Mouse (Mus musculus) hematopoietic stem cell, adult 5-6 weeks (primary cell): ENCODE results near the gene Daam1. TPM values are rescaled to one million over a fixed set of nuclear protein-coding genes. Genes with fewer than 3 reads are reported as not detected.

Source experiments
- ATAC-seq, 2 experiments: fragments of 125-278 bp in 1 of 2; replicated peaks in 1 of 2; 2 replicates each; pipeline ENCODE4 v1.8.0; 2016 to 2017; ENCODE audit warnings: inconsistent platforms in 2 of 2, mild to moderate bottlenecking in 2 of 2, moderate number of reproducible peaks in 2 of 2, low read depth in 1 of 2, moderate TSS enrichment in 1 of 2; ENCODE audit not compliant: low FRiP score in 2 of 2, poor library complexity in 2 of 2, severe bottlenecking in 2 of 2, insufficient read depth in 1 of 2, low TSS enrichment in 1 of 2
- total RNA-seq: library from RNA; stranded (forward); fragments of 172-1452, 232-1000 nt; gene quantifications from 2 replicates; pipeline ENCODE4 v1.2.3, GENCODE M21; 2017

The Daam1 gene
- total RNA-seq, 1 experiment from 2014 or later: 11.7 TPM

DNA sequence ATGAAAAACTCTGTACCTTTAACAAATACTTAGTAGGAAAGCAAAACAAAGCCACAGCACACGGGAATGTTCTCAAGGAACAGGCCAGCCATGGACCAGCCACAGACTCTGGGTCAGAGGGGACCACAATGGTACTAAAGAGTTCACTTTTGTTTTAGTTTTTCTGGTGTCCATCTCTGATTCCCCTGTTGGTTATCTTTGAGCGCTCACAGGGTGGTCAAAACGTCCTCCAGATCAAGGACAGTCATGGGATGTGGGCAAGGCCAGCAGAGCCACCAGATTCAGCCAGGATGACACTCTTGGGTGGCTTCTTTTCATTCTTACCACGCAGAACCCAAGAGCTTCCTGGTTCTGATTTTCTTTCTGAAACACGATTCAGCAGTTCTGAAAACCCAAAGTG, 184.4 kb downstream of the Daam1 start:
- no peak for ATAC-seq

DNA sequence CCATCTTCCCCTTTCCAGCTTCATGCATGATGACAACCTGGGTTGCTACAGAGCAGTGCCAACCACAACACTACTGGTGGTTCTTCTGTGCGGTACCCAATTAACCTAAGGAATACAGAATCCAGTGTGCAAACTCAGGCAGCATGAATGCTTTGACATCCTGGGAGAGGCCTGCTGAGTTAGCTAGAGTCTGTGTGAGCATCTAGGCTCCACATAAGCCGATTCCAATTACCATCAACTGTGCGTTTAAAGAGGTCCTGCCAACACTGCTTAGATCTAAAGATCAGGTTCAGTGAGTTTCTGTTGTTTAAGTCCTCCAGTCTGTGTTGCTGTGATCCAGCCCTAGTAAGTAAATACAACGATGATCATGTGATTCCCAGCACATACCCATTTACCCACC, 189.4 kb downstream of the Daam1 start:
- no peak for ATAC-seq

GRCm38 (mm10) chr12:72021543-72021942, 190.7 kb downstream of the Daam1 start:
- no peak for ATAC-seq

DNA sequence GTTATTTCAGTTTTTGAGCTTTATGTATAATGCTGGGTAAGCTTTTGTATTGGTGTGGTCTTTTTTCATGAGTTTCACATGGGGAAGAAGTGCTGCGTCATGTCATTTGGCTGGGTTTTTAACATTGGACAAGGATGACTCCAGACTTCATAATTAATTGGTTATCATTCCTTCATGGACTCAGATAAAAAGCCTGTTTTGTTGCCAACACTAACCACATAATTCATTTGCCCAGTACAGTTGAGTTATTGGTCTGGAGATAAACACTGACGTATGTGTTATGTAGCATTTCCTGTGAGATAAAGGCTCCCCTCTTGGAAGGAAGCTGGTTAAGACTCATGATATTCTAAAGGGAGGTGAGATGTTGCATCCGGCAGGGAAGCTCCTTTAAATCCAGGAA, 191.9 kb downstream of the Daam1 start:
- ATAC-seq: no peak

DNA sequence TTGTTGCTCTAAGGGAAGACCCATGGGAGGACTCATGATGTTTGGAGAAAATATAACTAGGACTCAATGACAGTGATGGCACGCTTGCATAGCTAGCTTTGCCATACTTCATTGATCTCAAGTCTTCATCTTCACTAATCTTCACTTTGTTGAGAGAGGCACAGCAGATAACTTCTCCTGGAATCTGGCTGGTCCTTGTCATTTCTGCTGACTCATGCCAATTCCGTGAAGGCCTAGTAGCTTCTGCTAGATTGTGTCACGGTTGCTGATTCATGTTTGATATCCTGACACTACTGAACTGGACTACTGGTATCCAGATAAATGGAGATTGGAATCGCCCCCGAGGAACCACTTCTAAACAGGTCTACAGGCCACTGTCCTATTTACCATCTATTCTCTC, 192.7 kb downstream of the Daam1 start:
- ATAC-seq: no peak

DNA sequence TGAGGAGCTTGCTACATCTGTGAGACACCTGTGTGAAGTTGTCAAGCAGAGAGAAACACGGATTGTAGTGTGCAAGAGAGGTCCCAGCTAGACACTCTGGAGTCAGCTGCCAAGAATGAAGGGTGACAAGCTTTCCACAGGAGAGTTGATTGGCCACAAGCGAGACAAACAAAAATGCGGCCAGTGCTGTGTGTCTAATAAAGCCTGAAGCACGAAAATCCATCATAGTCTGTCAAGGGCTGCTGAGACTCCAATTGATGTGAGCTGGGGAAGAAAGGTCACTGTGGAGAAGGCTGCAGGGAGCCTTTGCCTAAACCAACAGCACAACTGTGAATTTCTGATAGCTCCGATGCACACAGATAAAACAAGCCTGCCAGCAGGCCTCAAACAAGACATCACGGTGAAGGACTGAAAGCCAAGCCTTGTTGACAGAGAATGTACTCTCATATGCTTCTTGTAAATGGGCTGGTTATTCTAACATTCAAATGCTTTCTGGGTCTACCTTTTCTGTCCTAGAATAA, 194.5 kb downstream of the Daam1 start:
- no peak for ATAC-seq

- no peak for ATAC-seq
These were observed 200.3 kb downstream of the Daam1 start for GRCm38 (mm10) chr12:72031171-72031570.

DNA sequence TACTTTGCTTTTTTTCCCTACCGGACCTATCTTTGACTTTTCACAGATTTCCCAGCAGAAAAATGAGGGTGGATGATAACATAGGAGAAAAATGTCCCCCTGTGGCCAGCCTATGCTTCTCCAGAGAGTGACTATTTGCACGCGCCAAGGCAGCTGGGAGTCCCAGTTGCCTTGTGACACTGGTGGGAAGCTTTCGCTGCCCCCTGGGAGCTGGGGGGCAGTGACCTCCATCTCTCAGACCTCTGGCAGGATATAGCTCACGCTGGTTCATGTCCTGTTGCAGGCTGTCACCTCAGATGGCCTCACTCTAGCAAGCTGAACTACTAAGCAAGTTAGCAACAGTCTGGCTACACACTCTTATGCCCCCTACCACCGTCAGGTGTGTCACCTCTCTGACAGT, 200.9 kb downstream of the Daam1 start:
- no peak for ATAC-seq

GRCm38 (mm10) chr12:72036097-72036661, 205.3 kb downstream of the Daam1 start:
- ATAC-seq: no peak

- no peak for ATAC-seq
These were observed 206.2 kb downstream of the Daam1 start for GRCm38 (mm10) chr12:72037049-72037448.

GRCm38 (mm10) chr12:72038866-72039265, 208.0 kb downstream of the Daam1 start:
- no peak for ATAC-seq

DNA sequence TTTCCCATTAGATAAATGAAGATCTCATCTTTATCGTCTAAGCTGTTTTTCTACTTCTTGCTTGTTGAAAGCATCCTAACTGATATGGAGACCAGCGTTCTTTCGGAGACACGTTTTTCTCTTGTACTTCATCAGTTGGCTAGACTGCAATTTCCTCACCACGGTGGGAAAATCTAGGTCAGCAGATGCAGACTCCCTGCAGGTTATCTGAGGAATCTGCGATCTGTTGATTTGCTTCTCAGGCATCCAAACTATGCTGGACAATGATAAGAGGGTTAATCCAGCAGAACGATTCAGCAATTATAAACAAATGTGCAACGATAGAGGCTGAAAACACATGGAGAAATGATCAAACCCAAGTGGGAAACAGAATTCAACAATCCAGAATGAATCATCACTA, 208.6 kb downstream of the Daam1 start:
- ATAC-seq: no peak

DNA sequence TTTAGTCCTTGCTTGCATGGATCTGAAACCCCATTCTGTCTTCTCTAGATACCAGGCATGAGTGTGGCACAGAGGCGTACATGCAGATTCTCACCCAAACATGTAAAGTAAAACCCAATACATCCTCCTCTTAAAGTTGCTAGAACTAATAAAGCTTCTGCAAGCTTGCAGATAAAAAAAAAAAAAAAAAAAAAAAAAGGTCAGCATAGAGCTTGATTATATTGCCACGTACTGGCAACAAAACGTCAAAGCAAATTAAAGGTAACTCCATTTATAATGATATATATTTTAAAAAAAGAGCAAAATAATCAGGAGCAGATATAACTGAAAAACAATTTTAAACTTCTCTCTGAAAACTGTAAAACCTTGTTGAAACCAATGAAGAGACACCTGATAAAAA, 210.4 kb downstream of the Daam1 start:
- no peak for ATAC-seq

Other genes starting within 250 kb of the Daam1 start
- 0.19 TPM in 1 of 2 replicates, not detected in the other for gene Gpr135, start 240.0 kb downstream of the Daam1 start, total RNA-seq